Mouse (Mus musculus) cerebellum, adult 9-11 months (tissue): ENCODE results near the gene Stab1.

Source experiments
- DNase-seq: peaks from one replicate; pipeline ENCODE4 v3.0.0; 2022

Gene Stab1

GRCm38 (mm10) chr14:31161638-31162037 lies 6.8 kb downstream of the Stab1 start:
- DNase-seq, result no peak

GRCm38 (mm10) chr14:31161191-31161590 lies 7.2 kb downstream of the Stab1 start:
- DNase-seq, result no peak

GRCm38 (mm10) chr14:31160196-31161150 lies 8.0 kb downstream of the Stab1 start:
- no peak for DNase-seq

- no peak for DNase-seq
Measured at GRCm38 (mm10) chr14:31145694-31146093, 22.7 kb downstream of the Stab1 start.

GRCm38 (mm10) chr14:31141011-31141410 lies 27.4 kb downstream of the Stab1 start:
- peak; percentile 13 for DNase-seq

- peak; percentile 11 for DNase-seq
Measured at GRCm38 (mm10) chr14:31140141-31140540, 28.3 kb downstream of the Stab1 start.

GRCm38 (mm10) chr14:31139666-31140065 lies 28.8 kb downstream of the Stab1 start:
- DNase-seq, result no peak

- DNase-seq, result no peak
Measured at GRCm38 (mm10) chr14:31138897-31139429, 29.5 kb downstream of the Stab1 start.

- DNase-seq, result peak; percentile 57
Measured at GRCm38 (mm10) chr14:31138219-31138896, 30.1 kb downstream of the Stab1 start.

- no peak for DNase-seq
Measured at GRCm38 (mm10) chr14:31137791-31138190, 30.6 kb downstream of the Stab1 start.

GRCm38 (mm10) chr14:31137281-31137595 lies 31.2 kb downstream of the Stab1 start:
- DNase-seq, result no peak

GRCm38 (mm10) chr14:31136411-31137280 lies 31.8 kb downstream of the Stab1 start:
- DNase-seq, result no peak

- no peak for DNase-seq
Measured at GRCm38 (mm10) chr14:31135495-31136410, 32.7 kb downstream of the Stab1 start.

- no peak for DNase-seq
Measured at GRCm38 (mm10) chr14:31134015-31135000, 34.1 kb downstream of the Stab1 start.

GRCm38 (mm10) chr14:31133023-31133665 lies 35.3 kb downstream of the Stab1 start:
- no peak for DNase-seq

- DNase-seq, result peak; percentile 8
Measured at GRCm38 (mm10) chr14:31132491-31132975, 35.9 kb downstream of the Stab1 start.

- no peak for DNase-seq
Measured at GRCm38 (mm10) chr14:31132031-31132430, 36.4 kb downstream of the Stab1 start.

- DNase-seq, result peak; percentile 30
Measured at GRCm38 (mm10) chr14:31131272-31131821, 37.1 kb downstream of the Stab1 start.
